Mouse (Mus musculus): Measurements from ENCODE around the gene Fam71f1. TPM values are rescaled to one million over a fixed set of nuclear protein-coding genes. Genes with fewer than 3 reads are reported as not detected.
"Not testable (repeated sequence)": the region's sequence is repeated elsewhere in the genome, so short reads cannot be mapped to it uniquely, and the experiment has no call there.

Gene Fam71f1
- polyA plus RNA-seq, 1 experiment from 2014 or later: 0.10 TPM

GRCm38 (mm10) chr6:29317286-29317685, 1.7 kb upstream of the Fam71f1 start:
- WGBS (ENCODE audit: insufficient replicate concordance): 64% methylated on average over 2 of the region's 2 CpGs
- no peak overlapping the region for H3K4me2 ChIP-seq
- H3K27ac ChIP-seq (ENCODE audit: low read depth, low read length): no peak overlapping the region
- no peak for ATAC-seq (replicated peaks; ENCODE audit: insufficient number of reproducible peaks, low FRiP score, low TSS enrichment)
- H3K27me3 ChIP-seq (ENCODE audit: control insufficient read depth, insufficient read depth, low read length): no peaks in the 10 kb centered on the region
- no peaks in the 10 kb centered on the region for H3K9me3 ChIP-seq (replicated peaks; ENCODE audit: control insufficient read depth, low read length)
- H3K4me3 ChIP-seq (ENCODE audit: low read depth, low read length): no peak overlapping the region
- H3K9ac ChIP-seq (ENCODE audit: low read depth, low read length): no peak overlapping the region
- H3K36me3 ChIP-seq (ENCODE audit: control insufficient read depth, insufficient read depth, low read length): no peaks in the 10 kb centered on the region
- no peaks in the 10 kb centered on the region for H3K4me1 ChIP-seq (ENCODE audit: control insufficient read depth, insufficient read depth, low read length)

GRCm38 (mm10) chr6:29317941-29318340, 999 bp upstream of the Fam71f1 start:
- Histone ChIP-seq H3K4me2 (no peak overlapping the region), H3K36me3 (ENCODE audit: control insufficient read depth, insufficient read depth, low read length) (no peaks in the 10 kb centered on the region), H3K4me3 (ENCODE audit: low read depth, low read length) (no peak overlapping the region), H3K9me3 (replicated peaks; ENCODE audit: control insufficient read depth, low read length) (no peaks in the 10 kb centered on the region), H3K9ac (ENCODE audit: low read depth, low read length) (no peak overlapping the region), H3K27me3 (ENCODE audit: control insufficient read depth, insufficient read depth, low read length) (no peaks in the 10 kb centered on the region), H3K27ac (ENCODE audit: low read depth, low read length) (no peak overlapping the region), H3K4me1 (ENCODE audit: control insufficient read depth, insufficient read depth, low read length) (no peaks in the 10 kb centered on the region)
- WGBS (ENCODE audit: insufficient replicate concordance): 70% methylated on average over 3 of the region's 3 CpGs
- ATAC-seq (replicated peaks; ENCODE audit: insufficient number of reproducible peaks, low FRiP score, low TSS enrichment): no peak

- Histone ChIP-seq H3K27me3 (ENCODE audit: control insufficient read depth, insufficient read depth, low read length) (no peaks in the 10 kb centered on the region), H3K4me2 (no peak overlapping the region), H3K9me3 (replicated peaks; ENCODE audit: control insufficient read depth, low read length) (no peaks in the 10 kb centered on the region), H3K27ac (ENCODE audit: low read depth, low read length) (no peak overlapping the region), H3K36me3 (ENCODE audit: control insufficient read depth, insufficient read depth, low read length) (no peaks in the 10 kb centered on the region), H3K4me1 (ENCODE audit: control insufficient read depth, insufficient read depth, low read length) (no peaks in the 10 kb centered on the region), H3K4me3 (ENCODE audit: low read depth, low read length) (no peak overlapping the region), H3K9ac (ENCODE audit: low read depth, low read length) (no peak overlapping the region)
- ATAC-seq (replicated peaks; ENCODE audit: insufficient number of reproducible peaks, low FRiP score, low TSS enrichment): no peak
- WGBS (ENCODE audit: insufficient replicate concordance): 80% methylated on average over 6 of the region's 6 CpGs
These were observed 2.6 kb downstream of the Fam71f1 start for GRCm38 (mm10) chr6:29321586-29321985.

GRCm38 (mm10) chr6:29322147-29322546, 3.2 kb downstream of the Fam71f1 start:
- Histone ChIP-seq H3K27me3 (ENCODE audit: control insufficient read depth, insufficient read depth, low read length) (no peaks in the 10 kb centered on the region), H3K27ac (ENCODE audit: low read depth, low read length) (no peak overlapping the region), H3K4me2 (no peak overlapping the region), H3K4me3 (ENCODE audit: low read depth, low read length) (no peak overlapping the region), H3K4me1 (ENCODE audit: control insufficient read depth, insufficient read depth, low read length) (no peaks in the 10 kb centered on the region), H3K9me3 (replicated peaks; ENCODE audit: control insufficient read depth, low read length) (no peaks in the 10 kb centered on the region), H3K9ac (ENCODE audit: low read depth, low read length) (no peak overlapping the region), H3K36me3 (ENCODE audit: control insufficient read depth, insufficient read depth, low read length) (no peaks in the 10 kb centered on the region)
- 84% methylated on average over 7 of the region's 7 CpGs for WGBS (ENCODE audit: insufficient replicate concordance)
- no peak for ATAC-seq (replicated peaks; ENCODE audit: insufficient number of reproducible peaks, low FRiP score, low TSS enrichment)

- H3K27ac ChIP-seq (ENCODE audit: low read depth, low read length): no peak overlapping the region
- no peaks in the 10 kb centered on the region for H3K9me3 ChIP-seq (replicated peaks; ENCODE audit: control insufficient read depth, low read length)
- ATAC-seq (replicated peaks; ENCODE audit: insufficient number of reproducible peaks, low FRiP score, low TSS enrichment): no peak
- no peak overlapping the region for H3K9ac ChIP-seq (ENCODE audit: low read depth, low read length)
- 80% methylated on average over 4 of the region's 4 CpGs for WGBS (ENCODE audit: insufficient replicate concordance)
- H3K4me1 ChIP-seq (ENCODE audit: control insufficient read depth, insufficient read depth, low read length): no peaks in the 10 kb centered on the region
- no peaks in the 10 kb centered on the region for H3K36me3 ChIP-seq (ENCODE audit: control insufficient read depth, insufficient read depth, low read length)
- H3K4me3 ChIP-seq (ENCODE audit: low read depth, low read length): no peak overlapping the region
- no peak overlapping the region for H3K4me2 ChIP-seq
- H3K27me3 ChIP-seq (ENCODE audit: control insufficient read depth, insufficient read depth, low read length): no peaks in the 10 kb centered on the region
These were observed 3.8 kb downstream of the Fam71f1 start for GRCm38 (mm10) chr6:29322735-29323134.

- WGBS (ENCODE audit: insufficient replicate concordance): 80% methylated on average over 9 of the region's 9 CpGs
These were observed 8.0 kb downstream of the Fam71f1 start for GRCm38 (mm10) chr6:29326961-29327360.

GRCm38 (mm10) chr6:29329514-29329913, 10.6 kb downstream of the Fam71f1 start:
- no peak overlapping the region for H3K9ac ChIP-seq (ENCODE audit: low read depth, low read length)
- 0 out of 2 replicates have a peak, but pooled peaks cover 2% of the 10 kb centered on the region for H3K4me1 ChIP-seq (ENCODE audit: control insufficient read depth, insufficient read depth, low read length)
- ATAC-seq (replicated peaks; ENCODE audit: insufficient number of reproducible peaks, low FRiP score, low TSS enrichment): no peak
- WGBS (ENCODE audit: insufficient replicate concordance): 46% methylated on average over 4 of the region's 4 CpGs
- no peaks in the 10 kb centered on the region for H3K27me3 ChIP-seq (ENCODE audit: control insufficient read depth, insufficient read depth, low read length)
- no peaks in the 10 kb centered on the region for H3K9me3 ChIP-seq (replicated peaks; ENCODE audit: control insufficient read depth, low read length)
- no peak overlapping the region for H3K27ac ChIP-seq (ENCODE audit: low read depth, low read length)
- H3K4me2 ChIP-seq: no peak overlapping the region
- no peaks in the 10 kb centered on the region for H3K36me3 ChIP-seq (ENCODE audit: control insufficient read depth, insufficient read depth, low read length)
- no peak overlapping the region for H3K4me3 ChIP-seq (ENCODE audit: low read depth, low read length)

More at GRCm38 (mm10) chr6:29326961-29327360, 8.0 kb downstream of the Fam71f1 start:
- 0 out of 2 replicates have a peak, but pooled peaks cover 2% of the 10 kb centered on the region for H3K4me1 ChIP-seq (ENCODE audit: control insufficient read depth, insufficient read depth, low read length)
- H3K36me3 ChIP-seq (ENCODE audit: control insufficient read depth, insufficient read depth, low read length): no peaks in the 10 kb centered on the region
- no peak for ATAC-seq (replicated peaks; ENCODE audit: insufficient number of reproducible peaks, low FRiP score, low TSS enrichment)
- H3K9me3 ChIP-seq (replicated peaks; ENCODE audit: control insufficient read depth, low read length): no peaks in the 10 kb centered on the region
- H3K27me3 ChIP-seq (ENCODE audit: control insufficient read depth, insufficient read depth, low read length): no peaks in the 10 kb centered on the region
- H3K27ac ChIP-seq (ENCODE audit: low read depth, low read length): no peak overlapping the region
- H3K9ac ChIP-seq (ENCODE audit: low read depth, low read length): no peak overlapping the region
- H3K4me3 ChIP-seq (ENCODE audit: low read depth, low read length): no peak overlapping the region
- no peak overlapping the region for H3K4me2 ChIP-seq

GRCm38 (mm10) chr6:29346512-29346911, 27.6 kb downstream of the Fam71f1 start:
- ATAC-seq (replicated peaks; ENCODE audit: insufficient number of reproducible peaks, low FRiP score, low TSS enrichment); H3K36me3 ChIP-seq (ENCODE audit: control insufficient read depth, insufficient read depth, low read length): not testable (repeated sequence)
- WGBS (ENCODE audit: insufficient replicate concordance): 88% methylated on average over 2 of the region's 2 CpGs

GRCm38 (mm10) chr6:29347189-29347588, 28.2 kb downstream of the Fam71f1 start:
- Histone ChIP-seq H3K27ac (ENCODE audit: low read depth, low read length) (peak overlapping the region; percentile 94), H3K4me1 (ENCODE audit: control insufficient read depth, insufficient read depth, low read length) (peaks cover 13% of the 10 kb centered on the region), H3K4me2 (peak overlapping the region; percentile 73), H3K9me3 (replicated peaks; ENCODE audit: control insufficient read depth, low read length) (no peaks in the 10 kb centered on the region), H3K9ac (ENCODE audit: low read depth, low read length) (peak overlapping the region; percentile 98), H3K36me3 (ENCODE audit: control insufficient read depth, insufficient read depth, low read length) (no peaks in the 10 kb centered on the region), H3K4me3 (ENCODE audit: low read depth, low read length) (peak overlapping the region; percentile 99), H3K27me3 (ENCODE audit: control insufficient read depth, insufficient read depth, low read length) (no peaks in the 10 kb centered on the region)
- WGBS (ENCODE audit: insufficient replicate concordance): 32% methylated on average over 7 of the region's 7 CpGs
- no peak for ATAC-seq (replicated peaks; ENCODE audit: insufficient number of reproducible peaks, low FRiP score, low TSS enrichment)

More at GRCm38 (mm10) chr6:29346512-29346911, 27.6 kb downstream of the Fam71f1 start:
- H3K9me3 ChIP-seq (replicated peaks; ENCODE audit: control insufficient read depth, low read length); H3K9ac ChIP-seq (ENCODE audit: low read depth, low read length); H3K27me3 ChIP-seq (ENCODE audit: control insufficient read depth, insufficient read depth, low read length); H3K27ac ChIP-seq (ENCODE audit: low read depth, low read length); H3K4me2 ChIP-seq; H3K4me1 ChIP-seq (ENCODE audit: control insufficient read depth, insufficient read depth, low read length); H3K4me3 ChIP-seq (ENCODE audit: low read depth, low read length): not testable (repeated sequence)

Data from heart, embryonic 11.5 days (tissue).